Mouse (Mus musculus) myocyte (in vitro differentiated cells): ENCODE data around the gene Plekhf1. TPM values are rescaled to one million over a fixed set of nuclear protein-coding genes. Genes with fewer than 3 reads are reported as not detected.

Source experiments
- H3K27me3 ChIP-seq: one replicate; pipeline ENCODE4 v1.6.1; 2011; ENCODE audit not compliant: control insufficient read depth, insufficient read depth, insufficient read length
- H3K36me3 ChIP-seq: one replicate; pipeline ENCODE4 v1.6.1; 2011; ENCODE audit not compliant: control insufficient read depth, insufficient read depth
- H3K4me2 ChIP-seq: one replicate; pipeline ENCODE4 v1.6.1; 2011; ENCODE audit warnings: low read depth, control low read depth
- H3K4me3 ChIP-seq: one replicate; pipeline ENCODE4 v1.5.1; 2011; ENCODE audit warnings: mild to moderate bottlenecking, control low read depth, moderate library complexity
- H3K79me2 ChIP-seq: one replicate; pipeline ENCODE4 v1.6.1; 2011; ENCODE audit not compliant: control insufficient read depth, insufficient read depth
- H3ac ChIP-seq: one replicate; pipeline ENCODE4 v1.6.1; 2011; ENCODE audit not compliant: control insufficient read depth, insufficient read length
- CEBPB ChIP-seq: IDR thresholded peaks from 2 replicates; pipeline ENCODE4 v1.6.1; 2011; ENCODE audit warnings: mild to moderate bottlenecking, moderate library complexity; ENCODE audit not compliant: poor library complexity, insufficient read depth, severe bottlenecking
- E2F4 ChIP-seq: IDR thresholded peaks from one replicate; pipeline ENCODE4 v1.6.1; 2011; ENCODE audit warnings: mild to moderate bottlenecking, control low read depth, moderate library complexity; ENCODE audit not compliant: insufficient read depth
- MAX ChIP-seq: IDR thresholded peaks from one replicate; pipeline ENCODE4 v1.6.1; 2011; ENCODE audit warnings: low read depth, mild to moderate bottlenecking, control low read depth
- MYOD1 ChIP-seq, 3 experiments: IDR thresholded peaks; one replicate each; pipeline ENCODE4 v1.6.1; 2011; ENCODE audit warnings: control low read depth in 2 of 3, low read depth in 2 of 3, mild to moderate bottlenecking in 2 of 3, moderate library complexity in 1 of 3; ENCODE audit not compliant: insufficient read length in 2 of 3, control insufficient read depth in 1 of 3
- MYOG ChIP-seq, 3 experiments: IDR thresholded peaks; one replicate each; pipeline ENCODE4 v1.6.1; 2011; ENCODE audit warnings: control low read depth in 2 of 3, low read depth in 2 of 3, mild to moderate bottlenecking in 2 of 3; ENCODE audit not compliant: insufficient read length in 2 of 3, control insufficient read depth in 1 of 3, insufficient read depth in 1 of 3
- POLR2A ChIP-seq: IDR thresholded peaks from one replicate; pipeline ENCODE4 v1.6.1; 2011; ENCODE audit warnings: low read depth, mild to moderate bottlenecking, control low read depth, moderate library complexity; ENCODE audit not compliant: insufficient read length
- POLR2AphosphoS2 ChIP-seq: IDR thresholded peaks from one replicate; pipeline ENCODE4 v1.6.1; 2011; ENCODE audit warnings: low read depth, control low read depth; ENCODE audit not compliant: insufficient read length
- REST ChIP-seq: IDR thresholded peaks from one replicate; pipeline ENCODE4 v1.6.1; 2011; ENCODE audit warnings: mild to moderate bottlenecking, control low read depth, moderate library complexity; ENCODE audit not compliant: insufficient read depth, insufficient read length
- SRF ChIP-seq: IDR thresholded peaks from one replicate; pipeline ENCODE4 v1.6.1; 2011; ENCODE audit warnings: low read depth; ENCODE audit not compliant: control insufficient read depth, insufficient read length
- TCF12 ChIP-seq: IDR thresholded peaks from one replicate; pipeline ENCODE4 v1.6.1; 2011; ENCODE audit warnings: mild to moderate bottlenecking, control low read depth; ENCODE audit not compliant: poor library complexity, insufficient read depth, severe bottlenecking
- TCF3 ChIP-seq: IDR thresholded peaks from one replicate; pipeline ENCODE4 v1.6.1; 2011; ENCODE audit warnings: low read depth, control low read depth; ENCODE audit not compliant: insufficient read length
- USF1 ChIP-seq: IDR thresholded peaks from one replicate; pipeline ENCODE4 v1.6.1; 2011; ENCODE audit warnings: low read depth, mild to moderate bottlenecking, control low read depth, moderate library complexity
- polyA plus RNA-seq: library from polyadenylated mRNA; unstranded; fragments of >200 nt; fragmentation: generic; extraction: Trizol; gene quantifications from one replicate; pipeline ENCODE4 v1.2.1, GENCODE M21; 2012; ENCODE audit warnings: missing spikeins

Gene Plekhf1
- polyA plus RNA-seq, 1 experiment, result 3.0 TPM

DNA sequence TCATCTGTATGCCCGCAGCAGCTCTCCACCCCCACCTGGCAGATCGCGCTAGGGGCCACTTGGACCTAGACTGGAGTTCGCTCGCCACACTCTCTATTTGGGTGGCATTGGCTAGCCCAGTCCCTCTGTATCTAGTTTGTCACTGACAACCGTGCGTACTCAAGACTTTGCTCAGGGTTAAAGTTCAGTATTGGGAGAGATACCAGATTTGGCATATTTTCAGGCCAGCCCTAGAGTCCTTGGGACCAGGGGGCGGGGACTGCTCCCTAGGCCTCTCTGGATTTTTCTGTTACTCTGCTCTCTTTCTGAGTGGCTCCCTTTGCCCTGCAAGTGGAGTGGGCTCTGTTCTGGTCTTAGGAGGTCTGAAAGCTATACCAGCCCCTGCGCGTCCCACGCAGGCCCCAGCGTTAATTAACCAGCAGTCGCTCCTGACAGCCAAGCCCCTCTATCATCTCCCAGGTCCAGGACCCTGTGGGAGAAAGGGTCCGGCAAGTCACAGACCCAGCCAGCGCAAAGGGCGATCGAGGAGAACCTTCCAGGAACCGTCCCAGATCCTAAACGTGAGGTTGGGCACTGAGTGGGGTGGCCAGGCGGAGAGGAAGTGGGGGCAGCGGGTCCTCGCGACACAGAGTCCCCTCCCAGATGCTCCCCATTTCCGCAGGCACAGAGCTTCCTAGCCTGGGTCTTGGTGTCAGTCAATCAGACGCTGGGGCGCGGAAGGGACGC is 44.7 kb downstream of the Plekhf1 start, which contains the start of gene 1600014C10Rik:
Gene 1600014C10Rik (plus strand): TSS at position 256 of the 726 bp plus-strand sequence.
- Histone ChIP-seq H3K4me3 (peak within 1 kb of the TSS; percentile 61), H3K27me3 (no peaks in the 10 kb centered on the region), H3ac (peak within 1 kb of the TSS; percentile 7), H3K36me3 (no peaks in the 10 kb centered on the region), H3K79me2 (no peaks in the 10 kb centered on the region), H3K4me2 (peak within 1 kb of the TSS; percentile 98)
- TF ChIP-seq MAX, result no peak
- TF ChIP-seq CEBPB, result no peak
- TF ChIP-seq MYOD1 (IDR thresholded peaks at IDR 0.05; ENCODE audit: control insufficient read depth in 1 of 3, insufficient read length in 2 of 3, low read depth in 2 of 3), result no peak
- TF ChIP-seq USF1, result no peak
- TF ChIP-seq TCF3, result no peak
- no peak for TF ChIP-seq REST
- no peak for TF ChIP-seq POLR2AphosphoS2
- no peak for TF ChIP-seq MYOG (IDR thresholded peaks at IDR 0.05; ENCODE audit: control insufficient read depth in 1 of 3, insufficient read depth in 1 of 3, insufficient read length in 2 of 3, low read depth in 2 of 3)
- no peak for TF ChIP-seq E2F4
- no peak for TF ChIP-seq POLR2A
- no peak for TF ChIP-seq SRF
- TF ChIP-seq TCF12, result no peak

DNA sequence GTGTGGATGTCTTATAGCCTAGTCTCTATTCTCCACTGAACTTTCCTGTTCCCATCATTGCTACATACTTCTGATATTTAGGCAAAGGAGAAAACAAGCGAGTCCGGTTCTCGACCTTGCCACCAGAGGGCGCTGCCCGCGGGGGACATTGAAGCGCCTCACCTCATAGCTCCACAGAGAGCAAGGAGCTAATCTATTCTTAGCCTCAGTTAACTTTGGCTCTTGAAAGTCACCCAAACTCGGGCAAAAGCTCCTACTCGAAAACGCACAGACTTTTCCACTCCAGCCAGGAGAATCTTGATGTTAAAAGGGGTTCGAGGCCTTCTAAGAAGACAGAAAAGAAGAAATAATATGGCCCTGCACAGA is 45.2 kb downstream of the Plekhf1 start:
- H3K27me3 ChIP-seq, result no peaks in the 10 kb centered on the region
- no peaks in the 10 kb centered on the region for H3K79me2 ChIP-seq
- peak overlapping the region; percentile 7 for H3ac ChIP-seq
- no peak for TF ChIP-seq USF1
- TF ChIP-seq CEBPB, result no peak
- TF ChIP-seq REST, result no peak
- TF ChIP-seq E2F4, result no peak
- TF ChIP-seq MAX, result no peak
- no peak for TF ChIP-seq POLR2AphosphoS2
- no peak for TF ChIP-seq SRF
- TF ChIP-seq MYOD1 (IDR thresholded peaks at IDR 0.05; ENCODE audit: control insufficient read depth in 1 of 3, insufficient read length in 2 of 3, low read depth in 2 of 3), result no peak
- TF ChIP-seq POLR2A, result no peak
- no peak for TF ChIP-seq TCF3
- H3K4me2 ChIP-seq, result peak overlapping the region; percentile 98
- H3K4me3 ChIP-seq, result peak overlapping the region; percentile 61
- H3K36me3 ChIP-seq, result no peaks in the 10 kb centered on the region

GRCm38 (mm10) chr7:38181366-38181765 is 46.5 kb downstream of the Plekhf1 start:
- no peak overlapping the region for H3K4me2 ChIP-seq
- H3K27me3 ChIP-seq, result no peaks in the 10 kb centered on the region
- H3K79me2 ChIP-seq, result no peaks in the 10 kb centered on the region
- H3ac ChIP-seq, result no peak overlapping the region
- no peak overlapping the region for H3K4me3 ChIP-seq
- H3K36me3 ChIP-seq, result no peaks in the 10 kb centered on the region
- no peak for TF ChIP-seq E2F4
- no peak for TF ChIP-seq CEBPB
- no peak for TF ChIP-seq TCF12
- no peak for TF ChIP-seq TCF3

DNA sequence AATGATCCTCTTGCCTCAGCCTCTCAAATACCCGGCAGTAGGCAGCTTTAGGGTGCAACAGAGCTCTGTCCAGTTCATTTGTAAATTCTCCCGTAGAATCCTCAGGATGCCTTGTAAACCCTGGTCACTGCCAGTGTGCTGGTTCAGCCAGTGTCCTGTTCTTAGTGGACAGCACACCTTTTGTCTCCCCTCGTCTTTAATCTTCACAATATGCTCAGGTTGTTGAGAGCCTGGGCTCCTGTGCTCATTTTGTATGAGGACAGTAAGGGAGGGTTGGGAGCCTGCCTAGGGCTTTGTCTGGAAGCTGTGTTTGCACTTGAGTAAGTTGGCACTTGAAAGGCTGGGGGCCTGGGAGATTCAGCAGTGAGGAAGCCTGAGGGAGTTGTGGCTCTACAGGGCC is 47.9 kb downstream of the Plekhf1 start:
- Histone ChIP-seq H3ac (no peak overlapping the region), H3K4me2 (no peak overlapping the region), H3K27me3 (peaks cover 4% of the 10 kb centered on the region), H3K4me3 (no peak overlapping the region), H3K36me3 (no peaks in the 10 kb centered on the region), H3K79me2 (no peaks in the 10 kb centered on the region)
- TF ChIP-seq POLR2A (no peak), E2F4 (no peak), MAX (no peak), USF1 (no peak), TCF12 (no peak), MYOD1 (IDR thresholded peaks at IDR 0.05; ENCODE audit: control insufficient read depth in 1 of 3, insufficient read length in 2 of 3, low read depth in 2 of 3) (no peak), MYOG (IDR thresholded peaks at IDR 0.05; ENCODE audit: control insufficient read depth in 1 of 3, insufficient read depth in 1 of 3, insufficient read length in 2 of 3, low read depth in 2 of 3) (no peak), CEBPB (no peak), TCF3 (no peak), POLR2AphosphoS2 (no peak), REST (no peak), SRF (no peak)

- no peak overlapping the region for H3K4me3 ChIP-seq
- no peaks in the 10 kb centered on the region for H3K36me3 ChIP-seq
- H3K79me2 ChIP-seq, result no peaks in the 10 kb centered on the region
- no peak overlapping the region for H3K4me2 ChIP-seq
- H3K27me3 ChIP-seq, result peaks cover 22% of the 10 kb centered on the region
- no peak overlapping the region for H3ac ChIP-seq
- TF ChIP-seq MAX, result no peak
- no peak for TF ChIP-seq POLR2A
- TF ChIP-seq POLR2AphosphoS2, result no peak
- no peak for TF ChIP-seq REST
- TF ChIP-seq SRF, result no peak
- no peak for TF ChIP-seq MYOG (IDR thresholded peaks at IDR 0.05; ENCODE audit: control insufficient read depth in 1 of 3, insufficient read depth in 1 of 3, insufficient read length in 2 of 3, low read depth in 2 of 3)
- TF ChIP-seq TCF3, result no peak
- TF ChIP-seq MYOD1 (IDR thresholded peaks at IDR 0.05; ENCODE audit: control insufficient read depth in 1 of 3, insufficient read length in 2 of 3, low read depth in 2 of 3), result no peak
- no peak for TF ChIP-seq TCF12
- TF ChIP-seq USF1, result no peak
Observed at GRCm38 (mm10) chr7:38176056-38176455, 51.8 kb downstream of the Plekhf1 start.
